Mouse (Mus musculus) layer of hippocampus, adult 9-10 months (tissue): ENCODE results near the gene Satl1.
"Not testable (repeated sequence)": the region's sequence is repeated elsewhere in the genome, so short reads cannot be mapped to it uniquely, and the experiment has no call there.

Source experiments
- DNase-seq: peaks from one replicate; pipeline ENCODE4 v3.0.0; 2022; ENCODE audit warnings: low spot score

Gene Satl1

GRCm38 (mm10) chrX:112406679-112407078, at the start of gene Satl1:
TSS of gene Satl1 (minus strand) at chrX:112406779.
- no peak for DNase-seq

GRCm38 (mm10) chrX:112438064-112438463, 31.5 kb upstream of the Satl1 start:
- DNase-seq: no peak

GRCm38 (mm10) chrX:112437580-112437979, 31.0 kb upstream of the Satl1 start:
- no peak for DNase-seq

- DNase-seq: not testable (repeated sequence)
Observed at GRCm38 (mm10) chrX:112422998-112423397, 16.4 kb upstream of the Satl1 start.

- no peak for DNase-seq
Observed at GRCm38 (mm10) chrX:112412309-112412708, 5.7 kb upstream of the Satl1 start.

GRCm38 (mm10) chrX:112370577-112371410, 35.8 kb downstream of the Satl1 start:
- peak; percentile 12 for DNase-seq

- DNase-seq: no peak
Observed at GRCm38 (mm10) chrX:112368426-112368825, 38.2 kb downstream of the Satl1 start.

GRCm38 (mm10) chrX:112348395-112348791, 58.2 kb downstream of the Satl1 start:
- DNase-seq: peak; percentile 50

- no peak for DNase-seq
Observed at GRCm38 (mm10) chrX:112347467-112348394, 58.8 kb downstream of the Satl1 start.

GRCm38 (mm10) chrX:112339486-112339885, 67.1 kb downstream of the Satl1 start:
- DNase-seq: no peak
